Comparison of ENCODE assay signal across 9 mouse cellular contexts in the genomic region with DNA sequence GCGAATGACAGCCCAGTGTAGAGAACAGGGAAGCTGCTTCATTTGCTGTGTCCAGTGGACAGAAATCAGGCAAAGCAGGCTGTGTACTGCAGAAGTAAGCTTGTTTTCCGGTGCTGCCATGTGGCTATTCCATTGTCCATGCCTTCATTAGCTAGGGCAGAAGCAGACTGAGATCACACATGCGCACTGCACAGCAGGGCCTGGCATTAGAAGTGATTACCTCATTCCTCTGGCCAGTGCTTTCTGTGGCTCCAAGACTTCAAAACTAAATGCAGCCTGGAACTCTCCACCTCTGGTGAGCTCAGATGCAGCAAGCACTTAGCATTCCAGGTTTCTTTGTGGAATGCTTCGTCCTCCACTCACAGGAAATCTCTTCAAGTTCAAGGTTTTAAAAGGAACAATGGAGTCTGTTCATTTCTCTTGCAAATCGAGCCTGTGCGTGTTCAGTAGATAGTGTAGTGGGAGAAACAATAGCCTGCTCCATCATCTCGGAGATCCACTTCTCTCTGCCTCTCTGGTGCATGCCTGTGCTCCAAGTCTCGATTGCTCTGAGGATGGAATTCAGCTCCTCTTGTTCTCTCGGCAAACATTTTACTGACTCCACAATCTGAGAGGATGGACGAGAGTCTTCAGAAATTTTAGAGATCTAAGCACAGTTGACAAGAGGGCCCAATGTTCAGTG.
A peak's percentile ranks its signal among the peaks of the same experiment; 100 is the strongest.
DNase-seq lines count a peak whose midpoint lies in the region; ATAC-seq and TF ChIP-seq lines count a peak whose summit lies in the region.
"Had no signal": no experiment of that assay in that cellular context is flagged by ENCODE, and none has a peak within 500 bp of the region (broad histone marks: within the 10 kb centered on the region; RNA-seq: fewer than 3 reads in every experiment).

No protein-coding gene starts in this region.

- H3K27me3 ChIP-seq in heart, embryonic 10.5 days (ENCODE audit: insufficient read depth, poor library complexity, severe bottlenecking), result no peaks in the 10 kb centered on the region
- no peaks in the 10 kb centered on the region for H3K27me3 ChIP-seq in lung, postnatal 0 days (replicated peaks; ENCODE audit: insufficient read depth, low read length)
- H3K27me3 ChIP-seq: limb, embryonic 15.5 days had no signal

- no peaks in the 10 kb centered on the region for H3K9me3 ChIP-seq in heart, embryonic 10.5 days
- no peaks in the 10 kb centered on the region for H3K9me3 ChIP-seq in lung, postnatal 0 days (ENCODE audit: low read length)
- H3K9me3 ChIP-seq: limb, embryonic 15.5 days had no signal

- intact Hi-C loops in heart, postnatal 25 days (cut with DNase I), result no loop called here

- peak; percentile 83 for ATAC-seq in lung, postnatal 0 days
- no peak for ATAC-seq in inflammation-experienced regulatory T-cells, adult 6 months

- no peak overlapping the region for H3K4me2 ChIP-seq in lung, postnatal 0 days (replicated peaks; ENCODE audit: low read depth, low read length)
- H3K4me2 ChIP-seq: limb, embryonic 15.5 days had no signal

- H3K36me3 ChIP-seq in heart, embryonic 10.5 days, result no peaks in the 10 kb centered on the region
- no peaks in the 10 kb centered on the region for H3K36me3 ChIP-seq in lung, postnatal 0 days (ENCODE audit: insufficient read depth, low read length)
- H3K36me3 ChIP-seq: limb, embryonic 15.5 days had no signal

- TF ChIP-seq CTCF in lung, postnatal 0 days (IDR thresholded peaks at IDR 0.05), result no peak

- no peak for TF ChIP-seq EP300 in lung, postnatal 0 days (IDR thresholded peaks at IDR 0.05)

- DNase-seq in heart, adult 11 months, result peak; percentile 94
- no peak for DNase-seq in heart, postnatal 25 days (ENCODE audit: low spot score)
- peak; percentile 37 to 58 for DNase-seq in cerebellum, postnatal 25 days
- DNase-seq in heart, embryonic 10.5 days (ENCODE audit: low spot score), result peak; percentile 77
- DNase-seq in lung, postnatal 0 days (ENCODE audit: low spot score), result peak; percentile 72
- DNase-seq in right cerebral cortex, postnatal 4 days, result no peak
- DNase-seq in urinary bladder, postnatal 4 days (ENCODE audit: low spot score in 2 of 2), result no peak

- H3K27ac ChIP-seq in heart, embryonic 10.5 days, result peak overlapping the region; percentile 66
- no peak overlapping the region for H3K27ac ChIP-seq in lung, postnatal 0 days (ENCODE audit: low read length)
- H3K27ac ChIP-seq: limb, embryonic 15.5 days had no signal

- 39% methylated on average over 10 of the region's 10 CpGs for WGBS in heart, embryonic 10.5 days
- WGBS in lung, postnatal 0 days, result 46% methylated on average over 10 of the region's 10 CpGs

- H3K4me1 ChIP-seq in heart, embryonic 10.5 days, result peaks cover 16% of the 10 kb centered on the region
- no peaks in the 10 kb centered on the region for H3K4me1 ChIP-seq in lung, postnatal 0 days (ENCODE audit: insufficient read depth, low read depth, low read length)

- H3K4me3 ChIP-seq in heart, embryonic 10.5 days, result no peak overlapping the region
- H3K4me3 ChIP-seq in lung, postnatal 0 days (ENCODE audit: low read depth, low read length), result no peak overlapping the region
- H3K4me3 ChIP-seq: limb, embryonic 15.5 days had no signal

- no peak overlapping the region for H3K9ac ChIP-seq in lung, postnatal 0 days (replicated peaks; ENCODE audit: low read depth)
- H3K9ac ChIP-seq: limb, embryonic 15.5 days had no signal

Comparison
In these comparisons a context has a peak if more than half of its experiments do, and no peak if none do; other contexts are left out.
1. DNase-seq: peak in heart, adult 11 months (single experiment), cerebellum, postnatal 25 days (2 of 2), heart, embryonic 10.5 days (single experiment) and lung, postnatal 0 days (single experiment); none in heart, postnatal 25 days (single experiment), right cerebral cortex, postnatal 4 days (single experiment) and urinary bladder, postnatal 4 days (0 of 2).